Mouse (Mus musculus): ENCODE results near the gene Spata25. TPM values are rescaled to one million over a fixed set of nuclear protein-coding genes. Genes with fewer than 3 reads are reported as not detected.
A peak's percentile ranks its signal among the peaks of the same experiment; 100 is the strongest.
"Not testable (repeated sequence)": the region's sequence is repeated elsewhere in the genome, so short reads cannot be mapped to it uniquely, and the experiment has no call there.

Spata25 gene
- polyA plus RNA-seq, 1 experiment, result 0.40 TPM

GRCm38 (mm10) chr2:164803921-164804313 is 24.4 kb downstream of the Spata25 start:
- peak overlapping the region; percentile 84 for H3K4me2 ChIP-seq (ENCODE audit: low read depth)
- no peaks in the 10 kb centered on the region for H3K27me3 ChIP-seq (ENCODE audit: control insufficient read depth, insufficient read depth, insufficient read length)
- peak overlapping the region; percentile 85 for H3K4me3 ChIP-seq
- peaks cover 18% of the 10 kb centered on the region for H3K79me2 ChIP-seq (ENCODE audit: control insufficient read depth, insufficient read depth)
- peak overlapping the region; percentile 64 for H3ac ChIP-seq (ENCODE audit: control insufficient read depth, insufficient read length)
- H3K36me3 ChIP-seq (ENCODE audit: control insufficient read depth, insufficient read depth), result peaks cover 11% of the 10 kb centered on the region
- TF ChIP-seq POLR2AphosphoS2 (IDR thresholded peaks at IDR 0.05; ENCODE audit: insufficient read length, low read depth) (no peak), MYOD1 (IDR thresholded peaks at IDR 0.05; ENCODE audit: control insufficient read depth in 1 of 3, insufficient read length in 2 of 3, low read depth in 2 of 3) (no peak), TCF3 (IDR thresholded peaks at IDR 0.05; ENCODE audit: insufficient read length, low read depth) (no peak), POLR2A (IDR thresholded peaks at IDR 0.05; ENCODE audit: insufficient read length, low read depth) (no peak), E2F4 (IDR thresholded peaks at IDR 0.05; ENCODE audit: insufficient read depth) (no peak), SRF (IDR thresholded peaks at IDR 0.05; ENCODE audit: control insufficient read depth, insufficient read length, low read depth) (no peak), MYOG (IDR thresholded peaks at IDR 0.05; ENCODE audit: control insufficient read depth in 1 of 3, insufficient read depth in 1 of 3, insufficient read length in 2 of 3, low read depth in 2 of 3) (no peak)

- H3K4me3 ChIP-seq, result peak overlapping the region; percentile 85
- no peak for TF ChIP-seq E2F4 (IDR thresholded peaks at IDR 0.05; ENCODE audit: insufficient read depth)
- no peak for TF ChIP-seq CEBPB (IDR thresholded peaks at IDR 0.05; ENCODE audit: insufficient read depth, poor library complexity, severe bottlenecking)
- H3K27me3 ChIP-seq (ENCODE audit: control insufficient read depth, insufficient read depth, insufficient read length), result no peaks in the 10 kb centered on the region
- H3K79me2 ChIP-seq (ENCODE audit: control insufficient read depth, insufficient read depth), result peaks cover 18% of the 10 kb centered on the region
- H3K36me3 ChIP-seq (ENCODE audit: control insufficient read depth, insufficient read depth), result peaks cover 11% of the 10 kb centered on the region
- H3K4me2 ChIP-seq (ENCODE audit: low read depth), result peak overlapping the region; percentile 84
- no peak overlapping the region for H3ac ChIP-seq (ENCODE audit: control insufficient read depth, insufficient read length)
These were observed 25.0 kb downstream of the Spata25 start for GRCm38 (mm10) chr2:164803201-164803920.

- Histone ChIP-seq H3K27me3 (ENCODE audit: control insufficient read depth, insufficient read depth, insufficient read length) (no peaks in the 10 kb centered on the region), H3ac (ENCODE audit: control insufficient read depth, insufficient read length) (no peak overlapping the region), H3K36me3 (ENCODE audit: control insufficient read depth, insufficient read depth) (peaks cover 24% of the 10 kb centered on the region), H3K4me2 (ENCODE audit: low read depth) (no peak overlapping the region), H3K4me3 (no peak overlapping the region), H3K79me2 (ENCODE audit: control insufficient read depth, insufficient read depth) (peaks cover 18% of the 10 kb centered on the region)
- TF ChIP-seq POLR2A (IDR thresholded peaks at IDR 0.05; ENCODE audit: insufficient read length, low read depth), result no peak
- TF ChIP-seq MAX (IDR thresholded peaks at IDR 0.05; ENCODE audit: low read depth), result no peak
- TF ChIP-seq TCF3 (IDR thresholded peaks at IDR 0.05; ENCODE audit: insufficient read length, low read depth), result no peak
- TF ChIP-seq REST (IDR thresholded peaks at IDR 0.05; ENCODE audit: insufficient read depth, insufficient read length), result no peak
- TF ChIP-seq MYOD1 (IDR thresholded peaks at IDR 0.05; ENCODE audit: control insufficient read depth in 1 of 3, insufficient read length in 2 of 3, low read depth in 2 of 3), result no peak
- no peak for TF ChIP-seq MYOG (IDR thresholded peaks at IDR 0.05; ENCODE audit: control insufficient read depth in 1 of 3, insufficient read depth in 1 of 3, insufficient read length in 2 of 3, low read depth in 2 of 3)
- TF ChIP-seq CEBPB (IDR thresholded peaks at IDR 0.05; ENCODE audit: insufficient read depth, poor library complexity, severe bottlenecking), result no peak
- TF ChIP-seq USF1 (IDR thresholded peaks at IDR 0.05; ENCODE audit: low read depth), result no peak
- TF ChIP-seq E2F4 (IDR thresholded peaks at IDR 0.05; ENCODE audit: insufficient read depth), result no peak
- no peak for TF ChIP-seq TCF12 (IDR thresholded peaks at IDR 0.05; ENCODE audit: insufficient read depth, poor library complexity, severe bottlenecking)
These were observed 27.9 kb downstream of the Spata25 start for GRCm38 (mm10) chr2:164800252-164801004.

- H3K4me3 ChIP-seq, result not testable (repeated sequence)
These were observed 29.8 kb downstream of the Spata25 start for GRCm38 (mm10) chr2:164798554-164798953.

GRCm38 (mm10) chr2:164795868-164796267 is 32.5 kb downstream of the Spata25 start:
- Histone ChIP-seq H3K4me2 (ENCODE audit: low read depth) (no peak overlapping the region), H3K4me3 (no peak overlapping the region), H3K36me3 (ENCODE audit: control insufficient read depth, insufficient read depth) (peaks cover 21% of the 10 kb centered on the region), H3ac (ENCODE audit: control insufficient read depth, insufficient read length) (no peak overlapping the region), H3K27me3 (ENCODE audit: control insufficient read depth, insufficient read depth, insufficient read length) (no peaks in the 10 kb centered on the region), H3K79me2 (ENCODE audit: control insufficient read depth, insufficient read depth) (no peaks in the 10 kb centered on the region)
- TF ChIP-seq POLR2AphosphoS2 (IDR thresholded peaks at IDR 0.05; ENCODE audit: insufficient read length, low read depth) (peak; percentile 54), E2F4 (IDR thresholded peaks at IDR 0.05; ENCODE audit: insufficient read depth) (no peak)

More at GRCm38 (mm10) chr2:164798554-164798953, 29.8 kb downstream of the Spata25 start:
- not testable (repeated sequence) for H3ac ChIP-seq (ENCODE audit: control insufficient read depth, insufficient read length); H3K27me3 ChIP-seq (ENCODE audit: control insufficient read depth, insufficient read depth, insufficient read length); H3K79me2 ChIP-seq (ENCODE audit: control insufficient read depth, insufficient read depth); H3K4me2 ChIP-seq (ENCODE audit: low read depth)
- H3K36me3 ChIP-seq (ENCODE audit: control insufficient read depth, insufficient read depth), result peaks cover 30% of the 10 kb centered on the region
